Mouse (Mus musculus) thymus, adult 2 months (tissue): ENCODE measurements at regions not wholly inside any gene's neighbourhood (a gene's known extent, or its start where the extent isn't known, plus 50 kb on each side); places are given as distances from the start of the nearest gene placed in this dataset.

Source experiments
- CTCF ChIP-seq: fragments of 200-500 bp; IDR thresholded peaks from 2 replicates; pipeline ENCODE4 v1.5.1; 2012; ENCODE audit warnings: mild to moderate bottlenecking, control low read depth, low read length, moderate library complexity, borderline replicate concordance; ENCODE audit not compliant: control insufficient read depth, poor library complexity, insufficient read depth; ENCODE audit errors: extremely low read depth
- POLR2A ChIP-seq: fragments of 200-500 bp; IDR thresholded peaks from 2 replicates; pipeline ENCODE4 v1.6.1; 2012; ENCODE audit warnings: mild to moderate bottlenecking, low read length, control low read depth, moderate library complexity; ENCODE audit not compliant: control insufficient read depth, poor library complexity, insufficient read depth; ENCODE audit errors: extremely low read depth

- TF ChIP-seq CTCF: no peak
- no peak for TF ChIP-seq POLR2A
These were observed 123.7 kb downstream of the Dhx35 start for GRCm38 (mm10) chr2:158918312-158918711.
